Mouse (Mus musculus): ENCODE results near the gene Nln. TPM values are rescaled to one million over a fixed set of nuclear protein-coding genes. Genes with fewer than 3 reads are reported as not detected.

Nln gene
- polyA plus RNA-seq, 1 experiment from 2014 or later = 20.2 TPM

- DNase-seq (ENCODE audit: low spot score) = no peak
- Histone ChIP-seq H3K4me3 (no peak overlapping the region), H3K27ac (no peak overlapping the region), H3K27me3 (ENCODE audit: low read depth, poor library complexity, severe bottlenecking) (no peaks in the 10 kb centered on the region), H3K4me1 (peaks cover 25% of the 10 kb centered on the region), H3K36me3 (peaks cover 34% of the 10 kb centered on the region), H3K9me3 (replicated peaks) (no peaks in the 10 kb centered on the region)
- 94% methylated on average over 9 of the region's 9 CpGs for WGBS
Measured at GRCm38 (mm10) chr13:104058761-104059160, 50.7 kb downstream of the Nln start.

GRCm38 (mm10) chr13:104052271-104052753 is 57.1 kb downstream of the Nln start:
- WGBS = 91% methylated on average over 9 of the region's 9 CpGs
- Histone ChIP-seq H3K27me3 (ENCODE audit: low read depth, poor library complexity, severe bottlenecking) (no peaks in the 10 kb centered on the region), H3K9me3 (replicated peaks) (no peaks in the 10 kb centered on the region), H3K36me3 (peaks cover 33% of the 10 kb centered on the region), H3K4me1 (no peaks in the 10 kb centered on the region), H3K4me3 (no peak overlapping the region), H3K27ac (no peak overlapping the region)
- DNase-seq (ENCODE audit: low spot score) = no peak

DNA sequence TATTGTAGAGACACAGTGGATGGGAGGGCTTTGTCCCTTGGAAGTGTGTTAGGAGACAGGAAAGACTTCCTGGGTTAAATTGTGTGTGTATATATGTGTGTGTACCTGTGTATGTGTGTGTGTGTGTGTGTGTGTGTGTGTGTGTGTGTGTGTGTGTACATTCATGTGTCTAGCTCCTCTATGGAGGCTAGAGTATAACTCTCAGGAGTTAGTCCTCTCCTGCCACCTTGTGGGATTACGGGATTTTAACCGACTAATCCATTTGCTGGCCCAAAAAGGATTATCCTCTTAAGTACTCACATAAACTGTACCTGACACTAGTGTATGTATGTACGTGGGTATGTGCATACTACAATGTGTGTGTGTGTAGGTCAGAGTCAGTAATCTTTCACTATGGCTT is 60.6 kb downstream of the Nln start:
- no peak overlapping the region for H3K4me3 ChIP-seq
- no peaks in the 10 kb centered on the region for H3K4me1 ChIP-seq
- H3K27me3 ChIP-seq (ENCODE audit: low read depth, poor library complexity, severe bottlenecking) = no peaks in the 10 kb centered on the region
- WGBS = 74% methylated on average over 3 of the region's 3 CpGs
- DNase-seq (ENCODE audit: low spot score) = no peak
- H3K36me3 ChIP-seq = peaks cover 21% of the 10 kb centered on the region
- H3K9me3 ChIP-seq (replicated peaks) = no peaks in the 10 kb centered on the region
- H3K27ac ChIP-seq = no peak overlapping the region

DNA sequence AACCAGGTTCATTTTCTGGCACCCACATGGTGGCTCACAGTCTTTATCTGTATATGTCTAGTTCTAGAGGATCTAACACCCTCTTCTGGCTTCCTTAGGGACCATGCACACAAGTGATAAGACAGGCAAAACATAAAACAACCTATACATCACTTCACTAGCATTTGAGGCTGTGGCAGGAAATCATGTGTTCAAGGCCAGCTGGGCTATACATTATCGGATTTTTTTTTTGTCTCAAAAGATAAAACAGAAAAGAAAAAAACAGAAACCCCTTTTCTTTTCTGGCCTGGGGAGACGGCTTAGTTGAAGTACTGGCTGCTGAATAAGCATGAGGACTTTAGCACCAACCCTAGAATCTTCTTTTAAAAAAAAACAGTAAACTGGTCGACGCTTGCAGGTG is 64.3 kb downstream of the Nln start:
- DNase-seq (ENCODE audit: low spot score) = no peak
- 93% methylated on average over 4 of the region's 4 CpGs for WGBS
- Histone ChIP-seq H3K4me3 (no peak overlapping the region), H3K27ac (no peak overlapping the region), H3K9me3 (replicated peaks) (no peaks in the 10 kb centered on the region), H3K4me1 (no peaks in the 10 kb centered on the region), H3K36me3 (peaks cover 9% of the 10 kb centered on the region), H3K27me3 (ENCODE audit: low read depth, poor library complexity, severe bottlenecking) (no peaks in the 10 kb centered on the region)

DNA sequence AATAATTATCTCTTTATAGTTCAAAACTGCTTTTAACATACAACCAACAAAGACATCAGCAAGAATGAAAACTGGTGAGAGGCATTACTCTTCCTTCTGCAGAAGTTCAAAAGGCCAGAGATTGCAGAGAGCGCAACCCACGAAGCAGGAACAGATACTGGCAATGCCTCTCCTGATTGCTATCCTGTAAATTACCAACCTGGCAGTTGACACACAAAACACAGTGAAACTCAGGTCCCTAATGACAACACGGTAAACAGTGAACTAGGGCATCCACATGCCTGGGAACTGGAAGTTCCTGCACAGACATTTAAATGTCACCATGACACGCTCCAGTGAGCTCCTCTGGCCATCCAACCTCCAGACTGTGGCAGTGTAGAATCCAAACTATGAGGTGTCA is 65.1 kb downstream of the Nln start:
- Histone ChIP-seq H3K27me3 (ENCODE audit: low read depth, poor library complexity, severe bottlenecking) (no peaks in the 10 kb centered on the region), H3K27ac (no peak overlapping the region), H3K4me1 (no peaks in the 10 kb centered on the region), H3K36me3 (peaks cover 7% of the 10 kb centered on the region), H3K9me3 (replicated peaks) (no peaks in the 10 kb centered on the region), H3K4me3 (no peak overlapping the region)
- DNase-seq (ENCODE audit: low spot score) = no peak
- 92% methylated on average over 4 of the region's 4 CpGs for WGBS

DNA sequence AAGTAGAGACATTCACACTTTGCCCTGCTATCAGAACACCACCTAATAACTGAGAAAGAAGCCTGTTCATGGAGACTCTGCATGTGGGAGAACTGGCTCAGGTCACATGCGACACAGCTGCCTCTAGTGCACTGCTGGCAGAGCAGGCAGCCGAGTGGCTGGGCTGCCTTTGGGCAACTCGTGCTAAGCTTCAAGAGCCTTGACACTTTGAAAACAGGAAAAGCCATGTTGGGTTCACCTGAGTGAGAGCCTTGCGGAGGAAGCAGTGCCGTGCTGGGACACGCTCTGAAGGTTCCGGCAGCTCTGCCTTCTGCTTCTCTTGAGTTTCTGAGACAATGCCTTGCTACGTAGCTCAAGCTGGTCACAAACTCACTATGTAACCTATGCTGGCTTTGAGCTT is 66.7 kb downstream of the Nln start:
- no peaks in the 10 kb centered on the region for H3K27me3 ChIP-seq (ENCODE audit: low read depth, poor library complexity, severe bottlenecking)
- 93% methylated on average over 8 of the region's 8 CpGs for WGBS
- peaks cover 7% of the 10 kb centered on the region for H3K36me3 ChIP-seq
- H3K27ac ChIP-seq = no peak overlapping the region
- no peak for DNase-seq (ENCODE audit: low spot score)
- peaks cover 3% of the 10 kb centered on the region; the same call in 1 of the 2 replicates for H3K4me1 ChIP-seq
- H3K4me3 ChIP-seq = no peak overlapping the region
- H3K9me3 ChIP-seq (replicated peaks) = no peaks in the 10 kb centered on the region

DNA sequence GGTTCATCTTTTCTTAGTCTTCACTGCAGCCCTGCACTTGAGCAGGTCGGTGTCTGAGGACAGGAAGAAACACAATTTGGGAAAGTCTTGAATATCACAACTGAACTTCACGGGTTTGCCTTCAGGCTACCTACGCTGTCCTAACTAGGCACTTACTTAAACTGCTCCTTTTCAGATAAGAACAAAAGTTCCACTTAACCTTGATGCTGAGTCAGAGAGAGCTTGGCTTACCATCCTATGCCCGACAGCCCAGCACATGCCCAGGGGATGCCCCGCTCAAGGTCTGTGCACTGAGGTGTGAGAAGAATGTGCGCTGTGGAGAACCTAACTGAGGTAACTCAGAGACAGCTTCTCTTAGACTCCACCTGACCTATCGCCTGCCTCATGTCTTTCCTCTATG is 67.9 kb downstream of the Nln start:
- no peaks in the 10 kb centered on the region for H3K27me3 ChIP-seq (ENCODE audit: low read depth, poor library complexity, severe bottlenecking)
- peaks cover 3% of the 10 kb centered on the region; the same call in 1 of the 2 replicates for H3K4me1 ChIP-seq
- H3K4me3 ChIP-seq = no peak overlapping the region
- WGBS = 94% methylated on average over 7 of the region's 7 CpGs
- peaks cover 14% of the 10 kb centered on the region for H3K36me3 ChIP-seq
- DNase-seq (ENCODE audit: low spot score) = no peak
- H3K27ac ChIP-seq = no peak overlapping the region
- H3K9me3 ChIP-seq (replicated peaks) = no peaks in the 10 kb centered on the region

DNA sequence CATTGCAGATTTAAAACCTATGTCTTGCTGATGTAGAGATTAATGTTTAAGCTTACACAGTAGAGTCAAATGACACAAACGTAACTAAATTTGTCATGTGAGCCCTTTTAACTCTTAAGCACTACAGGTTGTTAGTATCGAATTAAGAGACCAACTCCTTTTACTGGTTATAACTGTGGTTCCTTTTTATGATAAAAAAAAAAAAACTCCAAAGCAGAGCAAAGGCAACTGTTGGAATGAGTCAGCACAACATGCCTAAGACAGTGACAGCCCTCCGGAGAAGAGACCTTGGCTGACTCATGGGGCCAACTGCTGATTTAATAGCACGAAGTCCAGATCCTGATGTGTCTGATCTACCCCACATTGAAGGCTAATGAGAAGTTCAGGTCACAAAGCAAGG is 68.5 kb downstream of the Nln start:
- Histone ChIP-seq H3K27ac (no peak overlapping the region), H3K9me3 (replicated peaks) (no peaks in the 10 kb centered on the region), H3K36me3 (peaks cover 16% of the 10 kb centered on the region), H3K4me1 (peaks cover 3% of the 10 kb centered on the region; the same call in 1 of the 2 replicates), H3K27me3 (ENCODE audit: low read depth, poor library complexity, severe bottlenecking) (no peaks in the 10 kb centered on the region), H3K4me3 (no peak overlapping the region)
- WGBS = 84% methylated on average over 4 of the region's 4 CpGs
- no peak for DNase-seq (ENCODE audit: low spot score)

DNA sequence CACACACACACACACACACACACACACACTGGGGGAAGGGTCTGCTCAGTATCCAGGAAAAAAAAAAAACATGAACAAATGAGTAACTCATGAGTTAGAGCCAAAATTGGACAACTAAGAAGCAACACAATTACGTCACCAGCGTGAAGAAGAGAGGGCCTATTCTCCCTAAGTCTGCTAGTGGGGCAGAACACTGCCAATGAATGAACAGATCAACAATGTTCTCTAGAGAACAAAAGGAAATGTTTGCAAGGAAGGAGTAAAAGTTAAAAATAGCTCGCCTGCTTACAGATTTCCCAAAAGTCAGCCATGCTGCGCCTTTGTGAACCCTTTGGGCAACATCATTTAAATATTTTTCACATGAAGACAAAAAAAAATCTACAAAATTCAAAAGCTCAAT is 69.6 kb downstream of the Nln start:
- H3K9me3 ChIP-seq (replicated peaks) = no peaks in the 10 kb centered on the region
- H3K27me3 ChIP-seq (ENCODE audit: low read depth, poor library complexity, severe bottlenecking) = no peaks in the 10 kb centered on the region
- H3K4me1 ChIP-seq = peaks cover 4% of the 10 kb centered on the region; the same call in 1 of the 2 replicates
- no peak for DNase-seq (ENCODE audit: low spot score)
- no peak overlapping the region for H3K4me3 ChIP-seq
- H3K36me3 ChIP-seq = peaks cover 16% of the 10 kb centered on the region
- H3K27ac ChIP-seq = no peak overlapping the region
- 94% methylated on average over 4 of the region's 4 CpGs for WGBS

DNA sequence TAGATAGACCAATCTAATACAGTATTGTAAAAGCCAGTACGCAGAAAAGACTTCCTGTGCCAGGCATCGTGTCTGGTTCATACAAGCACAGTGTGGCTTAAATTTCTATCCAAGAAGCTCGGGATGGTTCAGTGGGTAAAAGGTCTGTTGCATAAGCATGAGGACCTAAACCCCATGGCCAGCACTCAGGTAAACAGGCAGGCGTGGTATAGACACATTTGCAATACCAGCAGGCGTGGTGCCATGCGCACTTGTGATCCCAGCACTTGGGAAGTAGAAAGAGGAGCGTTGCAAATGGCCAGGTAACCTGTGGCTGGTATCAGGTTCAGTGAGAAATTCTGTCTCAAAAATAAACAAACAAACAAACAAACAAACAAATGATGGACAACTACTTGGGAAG is 70.5 kb downstream of the Nln start:
- peaks cover 9% of the 10 kb centered on the region for H3K4me1 ChIP-seq

DNA sequence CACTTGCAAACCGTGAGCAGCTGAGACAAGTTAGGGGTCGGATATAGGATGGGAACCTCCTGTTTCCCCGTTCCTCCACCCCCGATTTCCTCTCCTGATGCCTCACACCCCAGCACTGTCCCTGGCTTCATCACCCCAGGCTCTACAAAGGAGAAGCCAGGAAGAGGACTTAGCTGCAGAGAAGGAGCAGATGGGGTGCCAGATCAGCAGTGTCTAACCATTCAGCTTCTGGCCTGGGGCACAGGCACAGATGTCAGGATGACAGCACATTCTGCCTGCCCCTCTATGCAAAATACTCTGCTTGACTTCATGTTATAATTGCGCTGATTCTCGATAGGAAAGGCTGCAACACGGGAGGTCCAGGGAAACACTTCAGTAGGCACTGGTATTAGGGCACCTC is 71.1 kb downstream of the Nln start:
- Histone ChIP-seq H3K27me3 (ENCODE audit: low read depth, poor library complexity, severe bottlenecking) (no peaks in the 10 kb centered on the region), H3K36me3 (peaks cover 23% of the 10 kb centered on the region), H3K4me3 (no peak overlapping the region), H3K9me3 (replicated peaks) (no peaks in the 10 kb centered on the region), H3K4me1 (peaks cover 9% of the 10 kb centered on the region), H3K27ac (no peak overlapping the region)
- WGBS = 88% methylated on average over 7 of the region's 7 CpGs
- DNase-seq (ENCODE audit: low spot score) = no peak

More for the DNA sequence above, 70.5 kb downstream of the Nln start:
- no peak for DNase-seq (ENCODE audit: low spot score)
- Histone ChIP-seq H3K9me3 (replicated peaks) (no peaks in the 10 kb centered on the region), H3K36me3 (peaks cover 19% of the 10 kb centered on the region), H3K27ac (no peak overlapping the region), H3K27me3 (ENCODE audit: low read depth, poor library complexity, severe bottlenecking) (no peaks in the 10 kb centered on the region), H3K4me3 (no peak overlapping the region)
- 96% methylated on average over 7 of the region's 7 CpGs for whole genome bisulfite sequencing

GRCm38 (mm10) chr13:104037531-104038290 is 71.7 kb downstream of the Nln start:
- no peak for DNase-seq (ENCODE audit: low spot score)
- Histone ChIP-seq H3K36me3 (peaks cover 20% of the 10 kb centered on the region), H3K27me3 (ENCODE audit: low read depth, poor library complexity, severe bottlenecking) (no peaks in the 10 kb centered on the region), H3K4me1 (peaks cover 9% of the 10 kb centered on the region), H3K9me3 (replicated peaks) (no peaks in the 10 kb centered on the region), H3K4me3 (no peak overlapping the region), H3K27ac (no peak overlapping the region)
- 70% methylated on average over 9 of the region's 9 CpGs for WGBS

- Histone ChIP-seq H3K27ac (no peak overlapping the region), H3K9me3 (replicated peaks) (no peaks in the 10 kb centered on the region), H3K36me3 (peaks cover 18% of the 10 kb centered on the region), H3K4me1 (peaks cover 9% of the 10 kb centered on the region), H3K27me3 (ENCODE audit: low read depth, poor library complexity, severe bottlenecking) (no peaks in the 10 kb centered on the region), H3K4me3 (no peak overlapping the region)
- WGBS = 88% methylated on average over 23 of the region's 23 CpGs
- no peak for DNase-seq (ENCODE audit: low spot score)
Measured at GRCm38 (mm10) chr13:104036494-104037290, 72.7 kb downstream of the Nln start.

Measured in limb, embryonic 10.5 days (tissue).